ENCODE assay signal across 20 mouse cellular contexts in the genomic region with DNA sequence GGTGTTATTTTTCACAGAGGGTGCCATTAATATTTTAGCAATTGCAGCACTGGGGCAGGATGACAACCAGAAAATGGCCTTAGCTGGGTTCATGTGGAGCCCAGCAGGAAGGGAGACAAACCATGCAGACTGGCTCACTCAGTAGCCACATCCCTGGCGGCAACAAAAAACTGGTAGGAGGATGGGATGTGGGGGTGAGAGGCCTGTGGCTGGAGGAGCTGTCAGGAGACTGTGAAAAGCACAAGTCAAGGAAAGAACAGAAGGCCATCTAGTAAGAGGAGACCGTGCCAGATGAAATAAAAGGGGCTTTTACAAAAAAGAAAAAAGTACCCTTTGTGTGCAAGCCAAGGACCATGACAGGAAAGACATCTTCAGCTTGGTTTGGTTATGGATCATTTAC. TPM values are rescaled to one million over a fixed set of nuclear protein-coding genes. Genes with fewer than 3 reads are reported as not detected.
"Had no signal": no experiment of that assay in that cellular context is flagged by ENCODE, and none has a peak within 500 bp of the region (broad histone marks: within the 10 kb centered on the region; RNA-seq: fewer than 3 reads in every experiment).

No protein-coding gene starts in this region.

- H3K27me3 ChIP-seq: limb, embryonic 15.5 days; liver, embryonic 12.5 days; neural tube, embryonic 13.5 days had no signal

- H3K9ac ChIP-seq: limb, embryonic 15.5 days; liver, embryonic 12.5 days; lung, embryonic 14.5 days; neural tube, embryonic 13.5 days had no signal

- H3K4me2 ChIP-seq: limb, embryonic 15.5 days; liver, embryonic 12.5 days; lung, embryonic 14.5 days; neural tube, embryonic 13.5 days had no signal

- ATAC-seq: liver, embryonic 12.5 days had no signal

- H3K36me3 ChIP-seq: limb, embryonic 15.5 days; liver, embryonic 12.5 days; midbrain, embryonic 10.5 days; neural tube, embryonic 13.5 days had no signal

- DNase-seq: kidney, adult 18-20 months; kidney, postnatal 10 days; kidney, postnatal 4 days; lung, embryonic 14.5 days; lung, postnatal 10 days; lung, postnatal 4 days; retina, postnatal 1 day; right cerebral cortex, postnatal 4 days; spleen, adult 18-20 months; thymus, adult 2 months; thymus, postnatal 25 days had no signal

- H3K4me3 ChIP-seq: layer of hippocampus, adult 2 months; limb, embryonic 15.5 days; liver, embryonic 12.5 days; midbrain, embryonic 10.5 days; myocyte; neural tube, embryonic 13.5 days had no signal

- H3K9me3 ChIP-seq: limb, embryonic 15.5 days; liver, embryonic 12.5 days; midbrain, embryonic 10.5 days; neural tube, embryonic 13.5 days had no signal

- H3K27ac ChIP-seq: layer of hippocampus, adult 2 months; limb, embryonic 15.5 days; liver, embryonic 12.5 days; midbrain, embryonic 10.5 days; neural tube, embryonic 13.5 days had no signal

- H3K4me1 ChIP-seq: limb, embryonic 15.5 days; liver, embryonic 12.5 days had no signal

RNA-seq across cellular contexts. Expression of a gene that starts 28.5 kb away (rescaled TPM):
- total RNA-seq: layer of hippocampus, adult 2 months; left cerebral cortex, adult 18-20 months; megakaryocyte, adult 5-6 weeks had no signal
- polyA plus RNA-seq: kidney, embryonic 14.5 days; liver, embryonic 12.5 days; midbrain, embryonic 10.5 days had no signal
